Mouse (Mus musculus) ovary, adult 18-20 months (tissue): ENCODE measurements around the gene Rps3.
A peak's percentile ranks its signal among the peaks of the same experiment; 100 is the strongest.

Experiments used
- DNase-seq: peaks from one replicate; pipeline ENCODE4 v3.0.0; 2022; ENCODE audit warnings: low spot score, mixed read lengths

Gene Rps3

GRCm38 (mm10) chr7:99443164-99443563 is 40.4 kb downstream of the Rps3 start:
- DNase-seq = no peak

DNA sequence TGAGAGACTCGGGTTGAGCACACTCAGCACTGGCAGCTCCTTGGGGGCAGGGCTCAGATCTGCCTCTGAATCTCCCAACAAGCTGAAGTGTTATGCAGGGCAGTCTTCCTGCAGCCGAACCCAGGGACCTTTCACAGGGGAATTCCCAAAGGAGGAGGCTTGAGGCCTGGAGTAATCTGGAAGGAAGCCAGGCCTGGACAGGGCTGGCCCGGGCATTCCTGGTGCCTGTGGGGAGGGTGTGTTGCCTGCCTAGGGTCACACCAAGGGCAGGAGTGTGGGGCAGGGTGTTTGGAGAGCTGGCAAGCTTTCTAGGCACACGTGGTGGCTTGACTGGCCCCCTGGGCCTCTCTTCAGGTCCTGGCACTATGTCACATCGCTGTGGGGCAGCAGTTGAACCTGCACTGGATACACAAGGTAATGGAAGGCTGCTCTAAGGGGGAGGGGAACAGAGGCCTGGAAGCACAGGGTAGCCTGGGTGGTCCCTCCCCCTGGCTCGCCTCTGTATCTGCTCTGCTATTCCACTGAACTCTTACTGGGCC is 41.9 kb downstream of the Rps3 start:
- DNase-seq = peak; percentile 57

GRCm38 (mm10) chr7:99438881-99439280 is 44.7 kb downstream of the Rps3 start:
- no peak for DNase-seq

GRCm38 (mm10) chr7:99436530-99436929 is 47.0 kb downstream of the Rps3 start:
- DNase-seq = no peak

DNA sequence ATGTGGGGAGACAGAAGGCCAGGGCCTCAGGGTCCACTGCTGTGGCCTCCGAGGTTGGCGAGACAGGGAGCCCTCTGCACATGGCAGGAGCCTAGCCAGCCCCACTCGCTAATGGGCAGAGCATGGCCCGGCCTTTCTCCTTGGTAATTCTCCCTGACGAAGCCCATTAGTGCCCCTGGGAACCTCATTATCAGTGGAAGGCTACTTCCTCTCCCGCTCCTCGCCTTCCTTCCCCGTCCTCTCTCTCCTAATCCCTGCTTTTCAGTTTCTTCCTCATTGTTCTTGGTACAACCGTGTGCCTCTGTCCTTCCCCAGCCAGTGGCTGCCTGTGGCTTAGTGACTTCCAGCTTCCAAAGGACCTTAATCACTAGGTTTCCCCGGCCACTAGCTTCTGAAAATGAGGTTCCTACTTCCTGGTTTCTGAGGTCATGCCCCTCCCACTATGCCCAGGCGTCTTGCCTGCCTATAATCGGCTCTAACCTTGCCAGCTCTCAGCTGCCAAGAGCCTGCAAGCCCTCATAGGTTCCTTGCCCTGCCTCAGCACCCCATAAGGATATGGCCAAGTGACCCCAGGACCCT is 48.8 kb downstream of the Rps3 start:
- DNase-seq = no peak

- DNase-seq = no peak
Observed at GRCm38 (mm10) chr7:99432863-99433262, 50.7 kb downstream of the Rps3 start.

DNA sequence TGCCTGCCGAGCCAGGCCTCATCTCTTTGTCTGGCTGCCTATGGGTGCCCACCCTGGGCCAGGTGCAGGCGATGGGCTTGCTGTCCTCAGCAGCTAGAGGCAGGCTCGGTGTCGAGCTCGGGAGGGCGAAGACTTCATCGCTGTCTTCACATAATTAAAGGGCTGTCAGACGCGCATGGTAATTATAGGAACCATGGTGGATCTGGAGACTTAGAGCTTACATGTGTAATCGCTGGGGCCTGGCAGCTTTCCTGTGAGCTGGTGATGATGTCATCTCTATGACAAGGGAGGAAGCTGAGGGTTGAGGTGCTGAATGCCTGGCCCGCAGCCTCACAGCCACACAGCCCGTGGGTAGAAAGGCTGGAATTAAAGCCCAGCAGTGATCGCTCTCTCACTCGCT is 51.3 kb downstream of the Rps3 start:
- DNase-seq = no peak

GRCm38 (mm10) chr7:99430246-99430645 is 53.3 kb downstream of the Rps3 start:
- DNase-seq = no peak

- no peak for DNase-seq
Observed at GRCm38 (mm10) chr7:99429786-99430185, 53.8 kb downstream of the Rps3 start.

GRCm38 (mm10) chr7:99428836-99429235 is 54.7 kb downstream of the Rps3 start:
- DNase-seq = no peak

DNA sequence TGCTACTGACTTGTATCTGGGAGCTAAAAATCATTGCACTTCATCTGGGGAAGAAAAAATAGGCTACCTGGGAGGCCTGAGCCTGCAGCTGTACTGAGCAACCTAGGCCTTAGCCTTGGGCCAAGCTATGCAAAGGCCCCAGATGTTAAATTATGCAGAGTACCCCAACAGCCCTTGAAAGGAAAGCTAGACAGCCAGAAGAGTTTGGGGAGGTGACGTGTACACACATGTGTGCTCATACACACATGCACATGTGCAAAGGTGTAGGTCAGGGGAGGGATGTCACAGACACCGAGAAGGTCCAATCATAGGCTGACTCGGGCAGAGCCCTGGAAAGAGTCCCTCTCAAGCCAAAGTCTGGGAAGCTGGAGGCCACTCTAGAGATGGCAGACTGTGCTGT is 55.6 kb downstream of the Rps3 start:
- no peak for DNase-seq
